Mouse (Mus musculus) spleen, adult 2 months (tissue): ENCODE data around the gene Plxnb1. TPM values are rescaled to one million over a fixed set of nuclear protein-coding genes. Genes with fewer than 3 reads are reported as not detected.
A peak's percentile ranks its signal among the peaks of the same experiment; 100 is the strongest.
"Not testable (repeated sequence)": the region's sequence is repeated elsewhere in the genome, so short reads cannot be mapped to it uniquely, and the experiment has no call there.

Experiments
- DNase-seq, 2 experiments: peaks; one replicate each; pipeline versions ENCODE4 v3.0.0 to v3.0.0-alpha.2; 2012 to 2021; ENCODE audit warnings: low spot score in 2 of 2, low read depth in 1 of 2
- H3K27ac ChIP-seq: fragments of 200-500 bp; 2 replicates; pipeline ENCODE4 v1.5.1; 2012; ENCODE audit warnings: low read length, inconsistent platforms; ENCODE audit not compliant: insufficient read depth
- H3K27me3 ChIP-seq: fragments of 200-500 bp; 2 replicates; pipeline ENCODE4 v1.6.1; 2012; ENCODE audit warnings: mild to moderate bottlenecking, moderate library complexity, low read length, inconsistent platforms; ENCODE audit not compliant: control insufficient read depth, insufficient read depth
- H3K36me3 ChIP-seq: fragments of 200-500 bp; 2 replicates; pipeline ENCODE4 v1.6.1; 2012; ENCODE audit warnings: mild to moderate bottlenecking, low read length, inconsistent platforms; ENCODE audit not compliant: control insufficient read depth, insufficient read depth
- H3K4me1 ChIP-seq: fragments of 200-500 bp; 2 replicates; pipeline ENCODE4 v1.6.1; 2011; ENCODE audit warnings: inconsistent platforms; ENCODE audit not compliant: control insufficient read depth, insufficient read depth, insufficient read length
- H3K4me3 ChIP-seq: fragments of 200-500 bp; 2 replicates; pipeline ENCODE4 v1.5.1; 2011; ENCODE audit warnings: mild to moderate bottlenecking, inconsistent platforms; ENCODE audit not compliant: insufficient read depth, insufficient read length; ENCODE audit errors: extremely low read depth
- CTCF ChIP-seq: fragments of 200-500 bp; IDR thresholded peaks from 2 replicates; pipeline ENCODE4 v1.5.1; 2011; ENCODE audit warnings: mild to moderate bottlenecking, inconsistent platforms; ENCODE audit not compliant: insufficient read depth, insufficient read length, insufficient replicate concordance; ENCODE audit errors: extremely low read depth
- POLR2A ChIP-seq: fragments of 200-500 bp; IDR thresholded peaks from 2 replicates; pipeline ENCODE4 v1.6.1; 2011; ENCODE audit warnings: low read depth, low read length, inconsistent platforms
- WGBS: fragments of 180-500 bp; shearing (Covaris S2); methylation state at CpG from one replicate; pipeline ENCODE4 v1.1.7; 2018; 5-methylcytosine and 5-hydroxymethylcytosine counted together
- polyA plus RNA-seq: library from polyadenylated mRNA; depleted of rRNA; stranded (reverse); fragments of >200 nt; gene quantifications from 2 replicates; pipeline ENCODE4 v1.2.3, GENCODE M21; 2012; rRNA removed

Plxnb1 gene
- polyA plus RNA-seq, 1 experiment = 10.4 TPM

GRCm38 (mm10) chr9:109127076-109127475 is 31.9 kb downstream of the Plxnb1 start:
- Histone ChIP-seq H3K36me3 (no peaks in the 10 kb centered on the region), H3K4me3 (no peak overlapping the region), H3K4me1 (no peaks in the 10 kb centered on the region), H3K27ac (no peak overlapping the region), H3K27me3 (no peaks in the 10 kb centered on the region)
- TF ChIP-seq POLR2A (no peak), CTCF (no peak)
- WGBS = 71% methylated on average over 4 of the region's 4 CpGs
- DNase-seq = no peak

DNA sequence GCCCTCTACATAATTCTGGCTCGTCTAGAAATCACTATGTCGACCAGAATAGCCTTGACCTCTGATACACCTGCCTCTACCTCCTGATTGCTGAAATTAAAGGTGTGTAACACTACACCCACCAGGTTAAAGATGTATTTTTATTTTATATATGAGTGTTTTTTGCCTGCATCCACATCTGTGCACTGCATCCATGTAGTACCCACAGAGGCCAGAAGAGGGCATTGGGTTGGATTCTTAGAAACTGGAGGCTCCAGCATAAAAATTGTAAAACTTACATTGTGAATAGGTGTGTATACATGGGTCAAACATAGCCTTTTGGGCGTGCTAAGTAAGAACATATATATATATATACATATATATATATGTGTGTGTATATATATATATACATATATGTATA is 33.0 kb downstream of the Plxnb1 start:
- H3K27me3 ChIP-seq = no peaks in the 10 kb centered on the region
- TF ChIP-seq CTCF = no peak
- DNase-seq = no peak
- 51% methylated on average over 3 of the region's 3 CpGs for WGBS
- no peaks in the 10 kb centered on the region for H3K36me3 ChIP-seq
- H3K27ac ChIP-seq = no peak overlapping the region
- H3K4me3 ChIP-seq = no peak overlapping the region
- no peaks in the 10 kb centered on the region for H3K4me1 ChIP-seq

GRCm38 (mm10) chr9:109130076-109130475 is 34.9 kb downstream of the Plxnb1 start:
- H3K36me3 ChIP-seq = no peaks in the 10 kb centered on the region
- H3K4me1 ChIP-seq = no peaks in the 10 kb centered on the region
- no peak overlapping the region for H3K27ac ChIP-seq
- H3K4me3 ChIP-seq = no peak overlapping the region
- TF ChIP-seq CTCF = no peak
- TF ChIP-seq POLR2A = no peak
- no peak for DNase-seq
- 79% methylated on average over 5 of the region's 5 CpGs for WGBS
- no peaks in the 10 kb centered on the region for H3K27me3 ChIP-seq

DNA sequence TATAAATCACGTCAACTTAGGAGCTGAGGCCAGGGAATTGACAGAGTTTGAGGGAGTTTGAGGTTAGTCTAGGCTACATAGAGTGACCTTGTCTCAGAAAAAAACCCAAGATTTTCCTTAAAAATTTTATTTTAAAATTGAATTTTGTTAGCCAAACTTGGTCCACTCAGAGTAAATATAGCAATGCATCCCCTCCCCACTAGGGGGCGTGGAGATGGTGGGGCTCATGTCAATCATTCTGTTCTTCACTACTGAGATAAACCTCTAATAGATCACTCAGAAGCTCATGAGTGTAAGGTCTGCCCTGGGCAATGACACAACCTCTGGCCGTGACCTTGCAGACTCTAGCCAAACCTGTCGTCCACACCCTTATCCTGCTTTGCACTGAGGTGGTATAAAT is 45.2 kb downstream of the Plxnb1 start:
- not testable (repeated sequence) for DNase-seq, H3K36me3 ChIP-seq, H3K27me3 ChIP-seq, H3K27ac ChIP-seq, H3K4me3 ChIP-seq, H3K4me1 ChIP-seq
- WGBS = 65% methylated on average over 4 of the region's 4 CpGs
- TF ChIP-seq CTCF = peak; percentile 13; the same call in 1 of the 2 replicates

GRCm38 (mm10) chr9:109161941-109162340 is 66.8 kb downstream of the Plxnb1 start, which contains the start of gene Fbxw21:
Gene Fbxw21, minus strand, starts transcription at chr9:109162041.
- Histone ChIP-seq H3K27me3 (no peaks in the 10 kb centered on the region), H3K27ac (no peak within 1 kb of the TSS), H3K36me3 (no peaks in the 10 kb centered on the region), H3K4me1 (no peaks in the 10 kb centered on the region), H3K4me3 (no peak within 1 kb of the TSS)
- no peak for DNase-seq
- TF ChIP-seq POLR2A (no peak), CTCF (no peak)
- WGBS = 76% methylated on average over 3 of the region's 3 CpGs

- Histone ChIP-seq H3K4me3 (no peak overlapping the region), H3K36me3 (no peaks in the 10 kb centered on the region), H3K27ac (no peak overlapping the region), H3K27me3 (no peaks in the 10 kb centered on the region), H3K4me1 (no peaks in the 10 kb centered on the region)
- TF ChIP-seq CTCF (no peak), POLR2A (no peak)
- DNase-seq = no peak
Measured at GRCm38 (mm10) chr9:109167316-109167715, 72.1 kb downstream of the Plxnb1 start.

Other genes with a start within 250 kb of the Plxnb1 start
- gene Slc26a6, start 242.1 kb upstream of the Plxnb1 start, polyA plus RNA-seq = 13.0 and 14.9 TPM in 2 replicates
- gene Tmem89, start 180.8 kb upstream of the Plxnb1 start, polyA plus RNA-seq = 0.12 and 0.41 TPM in 2 replicates
- gene Uqcrc1, start 158.8 kb upstream of the Plxnb1 start, polyA plus RNA-seq = 213 and 285 TPM in 2 replicates
- 14.0 and 14.4 TPM in 2 replicates for gene Col7a1, start 141.8 kb upstream of the Plxnb1 start, polyA plus RNA-seq
- 0.92 and 0.97 TPM in 2 replicates for gene Ucn2, start 109.4 kb upstream of the Plxnb1 start, polyA plus RNA-seq
- 22.6 and 25.4 TPM in 2 replicates for gene Pfkfb4, start 103.6 kb upstream of the Plxnb1 start, polyA plus RNA-seq
- 4,319 and 4,795 TPM in 2 replicates for gene Shisa5, start 56.8 kb upstream of the Plxnb1 start, polyA plus RNA-seq
- gene Trex1, start 35.7 kb upstream of the Plxnb1 start, polyA plus RNA-seq = 137 and 262 TPM in 2 replicates
- gene Atrip, start 21.3 kb upstream of the Plxnb1 start, polyA plus RNA-seq = 16.2 and 17.0 TPM in 2 replicates
- gene Ccdc51, start 12.9 kb upstream of the Plxnb1 start, polyA plus RNA-seq = 5.1 and 5.2 TPM in 2 replicates
- gene Tma7, start 12.8 kb upstream of the Plxnb1 start, polyA plus RNA-seq = 10.2 and 16.4 TPM in 2 replicates
- not detected in 2 replicates for gene Fbxw21, start 66.7 kb downstream of the Plxnb1 start, polyA plus RNA-seq
- 0.37 TPM in 1 of 2 replicates, not detected in the other for gene Fbxw13, start 100.6 kb downstream of the Plxnb1 start, polyA plus RNA-seq
- not detected in 2 replicates for gene Fbxw20, start 139.4 kb downstream of the Plxnb1 start, polyA plus RNA-seq
- not detected in 2 replicates for gene Fbxw14, start 192.3 kb downstream of the Plxnb1 start, polyA plus RNA-seq
- not detected in 2 replicates for gene Fbxw28, start 244.3 kb downstream of the Plxnb1 start, polyA plus RNA-seq